Mouse (Mus musculus) forebrain, embryonic 14.5 days (tissue): ENCODE data around the gene Nrde2. TPM values are rescaled to one million over a fixed set of nuclear protein-coding genes. Genes with fewer than 3 reads are reported as not detected.

Experiments used
- ATAC-seq: fragments of 200-750 bp; cut with Nextera tagmentation; 2 replicates; pipeline ENCODE4 v1.8.0; 2017; ENCODE audit warnings: mild to moderate bottlenecking, moderate library complexity
- DNase-seq: peaks from one replicate; pipeline ENCODE4 v3.0.0-alpha.2; 2015; ENCODE audit warnings: low spot score
- H3K27ac ChIP-seq: fragments of 300-500 bp; sonication (generic); 2 replicates; pipeline ENCODE4 v1.5.1; 2014; ENCODE audit warnings: low read depth, mild to moderate bottlenecking, control low read depth, low read length, moderate library complexity
- H3K27me3 ChIP-seq: fragments of 300-500 bp; sonication (generic); replicated peaks from 2 replicates; pipeline ENCODE4 v1.6.1; 2014; ENCODE audit warnings: low read length, control low read depth, mixed read lengths; ENCODE audit not compliant: control insufficient read depth, insufficient read depth
- H3K36me3 ChIP-seq: fragments of 300-500 bp; sonication (generic); 2 replicates; pipeline ENCODE4 v1.6.1; 2014; ENCODE audit warnings: low read length, control low read depth; ENCODE audit not compliant: control insufficient read depth, insufficient read depth
- H3K4me1 ChIP-seq: fragments of 300-500 bp; sonication (generic); 2 replicates; pipeline ENCODE4 v1.6.1; 2014; ENCODE audit warnings: antibody characterized with exemption, low read length, control low read depth; ENCODE audit not compliant: control insufficient read depth, insufficient read depth
- H3K4me2 ChIP-seq: fragments of 300-500 bp; sonication (generic); 2 replicates; pipeline ENCODE4 v1.6.1; 2014; ENCODE audit warnings: mild to moderate bottlenecking, control low read depth, low read length
- H3K4me3 ChIP-seq: fragments of 300-500 bp; sonication (generic); 2 replicates; pipeline ENCODE4 v1.5.1; 2014; ENCODE audit warnings: low read depth, low read length, control low read depth
- H3K9ac ChIP-seq: fragments of 300-500 bp; sonication (generic); 2 replicates; pipeline ENCODE4 v1.6.1; 2014; ENCODE audit warnings: mild to moderate bottlenecking, low read length, control low read depth, moderate library complexity
- H3K9me3 ChIP-seq: fragments of 300-500 bp; sonication (generic); replicated peaks from 2 replicates; pipeline ENCODE4 v1.6.1; 2016; ENCODE audit warnings: low read length, control low read depth, mixed read lengths; ENCODE audit not compliant: control insufficient read depth
- WGBS: fragments of 180-500 bp; shearing (Covaris S2); extraction: QIAGEN DNeasy Blood & Tissue Kit; methylation state at CpG from one replicate; pipeline ENCODE4 v1.1.7; 2014; 5-methylcytosine and 5-hydroxymethylcytosine counted together
- polyA plus RNA-seq: library from polyadenylated mRNA; unstranded; fragments of >200 nt; fragmentation: Nextera tagmentation; extraction: Ambion mirVana; gene quantifications from 2 replicates; pipeline ENCODE4 v1.2.1, GENCODE M21; 2014

Nrde2 gene
- polyA plus RNA-seq, 1 experiment from 2014 or later: 12.5 TPM

GRCm38 (mm10) chr12:100142848-100143523 lies 16.5 kb downstream of the Nrde2 start:
- DNase-seq (no peak), ATAC-seq (no peak)
- Histone ChIP-seq H3K4me1 (no peaks in the 10 kb centered on the region), H3K9ac (no peak overlapping the region), H3K27ac (no peak overlapping the region), H3K4me3 (no peak overlapping the region), H3K4me2 (no peak overlapping the region), H3K27me3 (no peaks in the 10 kb centered on the region), H3K9me3 (no peaks in the 10 kb centered on the region), H3K36me3 (peaks cover 96% of the 10 kb centered on the region)
- WGBS: 97% methylated on average over 11 of the region's 11 CpGs

GRCm38 (mm10) chr12:100135117-100135516 lies 24.3 kb downstream of the Nrde2 start:
- DNase-seq: no peak
- H3K27ac ChIP-seq: no peak overlapping the region
- H3K27me3 ChIP-seq: no peaks in the 10 kb centered on the region
- no peak for ATAC-seq
- H3K9me3 ChIP-seq: no peaks in the 10 kb centered on the region
- no peaks in the 10 kb centered on the region for H3K4me1 ChIP-seq
- no peak overlapping the region for H3K4me3 ChIP-seq
- H3K36me3 ChIP-seq: peaks cover 87% of the 10 kb centered on the region
- no peak overlapping the region for H3K4me2 ChIP-seq
- WGBS: 78% methylated on average over 3 of the region's 3 CpGs
- H3K9ac ChIP-seq: no peak overlapping the region

DNA sequence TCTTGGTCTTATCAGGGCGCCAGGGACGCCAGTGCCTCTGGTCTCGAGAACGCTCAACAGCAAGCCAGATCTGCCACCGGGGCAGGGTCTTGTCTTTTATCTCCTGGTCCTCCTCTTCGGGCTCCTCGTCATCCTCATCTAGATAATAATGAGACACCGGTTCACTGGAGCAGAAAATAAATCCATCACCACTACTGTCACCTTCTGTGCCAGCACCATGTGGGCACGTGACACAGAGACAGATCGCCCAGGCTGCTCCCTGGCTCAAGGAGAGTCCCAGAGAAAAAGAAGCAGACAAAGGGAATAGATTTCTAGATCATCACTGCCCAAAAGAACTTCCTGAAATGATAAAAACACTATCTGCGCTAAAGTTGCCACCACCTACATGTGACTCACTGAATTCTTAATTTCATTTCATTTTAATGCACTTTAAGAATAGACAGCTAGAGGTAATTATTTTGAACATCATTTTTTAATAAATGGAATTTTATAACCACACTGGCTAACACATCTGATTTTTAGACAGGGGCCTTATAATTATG lies 25.0 kb downstream of the Nrde2 start:
- Histone ChIP-seq H3K4me1 (no peaks in the 10 kb centered on the region), H3K27ac (no peak overlapping the region), H3K9ac (no peak overlapping the region), H3K27me3 (no peaks in the 10 kb centered on the region), H3K36me3 (peaks cover 87% of the 10 kb centered on the region), H3K4me3 (no peak overlapping the region), H3K4me2 (no peak overlapping the region), H3K9me3 (no peaks in the 10 kb centered on the region)
- ATAC-seq (no peak), DNase-seq (peak; percentile 26)
- WGBS: 83% methylated on average over 11 of the region's 11 CpGs

DNA sequence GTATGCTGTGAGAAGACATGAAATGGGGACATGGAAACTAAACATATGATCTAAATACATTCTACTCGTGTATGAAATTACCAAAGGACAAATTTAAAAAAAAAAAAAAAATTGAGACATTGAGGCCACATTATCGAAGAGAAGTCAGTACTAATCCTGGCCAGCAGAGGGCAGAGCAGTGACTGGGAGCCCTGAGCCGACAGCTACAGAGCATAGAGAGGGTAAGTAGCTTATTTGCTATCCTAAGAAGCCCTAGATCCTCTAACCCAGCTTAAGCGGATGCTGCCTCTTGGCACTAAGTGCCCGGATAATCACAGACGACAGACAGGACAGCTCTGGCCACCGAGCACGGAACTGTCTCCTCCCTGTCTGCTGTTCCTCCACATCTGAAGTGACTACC lies 27.8 kb downstream of the Nrde2 start:
- Histone ChIP-seq H3K4me2 (no peak overlapping the region), H3K36me3 (peaks cover 75% of the 10 kb centered on the region), H3K27ac (no peak overlapping the region), H3K4me3 (no peak overlapping the region), H3K9ac (no peak overlapping the region), H3K9me3 (no peaks in the 10 kb centered on the region), H3K4me1 (no peaks in the 10 kb centered on the region), H3K27me3 (no peaks in the 10 kb centered on the region)
- peak; percentile 75 for ATAC-seq
- 48% methylated on average over 8 of the region's 8 CpGs for WGBS
- peak; percentile 83 for DNase-seq

- DNase-seq: no peak
- ATAC-seq: no peak
- no peaks in the 10 kb centered on the region for H3K9me3 ChIP-seq
- no peaks in the 10 kb centered on the region for H3K4me1 ChIP-seq
- peaks cover 75% of the 10 kb centered on the region for H3K36me3 ChIP-seq
- no peak overlapping the region for H3K4me2 ChIP-seq
- H3K9ac ChIP-seq: no peak overlapping the region
- H3K27me3 ChIP-seq: no peaks in the 10 kb centered on the region
- WGBS: 89% methylated on average over 9 of the region's 9 CpGs
- no peak overlapping the region for H3K27ac ChIP-seq
- no peak overlapping the region for H3K4me3 ChIP-seq
Measured at GRCm38 (mm10) chr12:100131167-100131566, 28.3 kb downstream of the Nrde2 start.

- H3K36me3 ChIP-seq: peaks cover 82% of the 10 kb centered on the region
- H3K9me3 ChIP-seq: no peaks in the 10 kb centered on the region
- no peak overlapping the region for H3K4me2 ChIP-seq
- H3K27ac ChIP-seq: no peak overlapping the region
- no peak overlapping the region for H3K4me3 ChIP-seq
- no peak for DNase-seq
- H3K4me1 ChIP-seq: no peaks in the 10 kb centered on the region
- no peak overlapping the region for H3K9ac ChIP-seq
- ATAC-seq: no peak
- H3K27me3 ChIP-seq: no peaks in the 10 kb centered on the region
- 86% methylated on average over 8 of the region's 8 CpGs for WGBS
Measured at GRCm38 (mm10) chr12:100128961-100129360, 30.5 kb downstream of the Nrde2 start.

DNA sequence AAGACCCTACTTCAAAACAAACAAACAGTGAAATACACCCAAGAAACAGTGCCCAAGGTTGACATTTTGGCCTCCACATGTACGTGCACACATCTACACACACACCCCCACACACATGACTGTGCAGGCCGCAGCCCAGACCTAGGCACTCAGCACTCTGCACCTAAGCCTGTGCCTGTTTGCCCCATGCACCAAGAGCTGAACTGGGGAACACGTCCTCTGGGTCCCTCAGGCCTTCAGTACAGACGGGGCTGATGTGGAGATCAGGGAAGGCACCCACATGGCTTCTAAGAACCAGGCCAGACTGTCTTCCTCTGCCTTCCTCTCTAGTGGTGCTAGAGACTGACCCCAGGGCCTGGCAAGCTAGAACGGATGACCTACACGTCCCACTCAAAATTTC lies 30.9 kb downstream of the Nrde2 start:
- peaks cover 82% of the 10 kb centered on the region for H3K36me3 ChIP-seq
- H3K9me3 ChIP-seq: no peaks in the 10 kb centered on the region
- H3K4me2 ChIP-seq: no peak overlapping the region
- no peak overlapping the region for H3K27ac ChIP-seq
- no peaks in the 10 kb centered on the region for H3K27me3 ChIP-seq
- ATAC-seq: no peak
- no peaks in the 10 kb centered on the region for H3K4me1 ChIP-seq
- H3K9ac ChIP-seq: no peak overlapping the region
- no peak overlapping the region for H3K4me3 ChIP-seq
- 89% methylated on average over 6 of the region's 6 CpGs for WGBS
- no peak for DNase-seq

- DNase-seq (no peak), ATAC-seq (no peak)
- no peaks in the 10 kb centered on the region for H3K27me3 ChIP-seq
Measured at GRCm38 (mm10) chr12:100127866-100128480, 31.5 kb downstream of the Nrde2 start.

More at GRCm38 (mm10) chr12:100127866-100128480, 31.5 kb downstream of the Nrde2 start:
- Histone ChIP-seq H3K27ac (no peak overlapping the region), H3K36me3 (peaks cover 82% of the 10 kb centered on the region), H3K4me1 (no peaks in the 10 kb centered on the region), H3K4me2 (no peak overlapping the region), H3K9me3 (no peaks in the 10 kb centered on the region), H3K9ac (no peak overlapping the region), H3K4me3 (no peak overlapping the region)
- WGBS: 89% methylated on average over 8 of the region's 8 CpGs
